Comparison of ENCODE assay signal across 9 mouse cellular contexts in the genomic region with DNA sequence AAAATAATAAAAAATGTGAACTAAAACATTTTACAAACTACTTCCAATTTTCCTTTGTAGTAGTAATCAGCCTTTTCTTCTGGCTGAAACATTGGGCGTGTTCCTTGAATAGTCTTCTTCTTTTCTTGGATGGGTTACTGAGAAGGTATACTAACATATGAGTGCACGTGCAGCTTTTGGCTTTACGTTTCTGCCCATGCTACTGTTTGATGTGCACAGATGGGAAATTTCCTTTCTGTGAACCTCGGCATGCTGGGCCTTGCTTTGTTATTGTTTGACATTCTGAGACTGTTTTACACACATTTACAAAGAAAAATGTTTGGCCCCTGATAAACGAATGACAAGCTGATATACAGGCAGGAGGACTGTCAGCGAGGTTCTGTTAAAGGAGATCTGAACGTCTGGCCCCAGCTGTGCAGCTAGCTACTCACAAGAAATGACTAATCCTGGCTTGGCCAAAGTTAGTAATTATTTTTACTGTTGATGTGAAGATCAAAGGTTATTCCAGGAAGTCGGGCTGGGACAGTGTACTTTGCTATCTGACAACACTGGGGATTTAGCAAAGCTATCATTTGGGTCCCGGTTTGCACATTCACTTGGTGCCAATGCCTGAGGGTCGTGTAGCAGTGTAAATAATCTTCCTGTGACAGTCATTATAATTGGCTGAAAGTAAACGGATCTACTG.
DNase-seq lines count a peak whose midpoint lies in the region; ATAC-seq and TF ChIP-seq lines count a peak whose summit lies in the region.
"Had no signal": no experiment of that assay in that cellular context is flagged by ENCODE, and none has a peak within 500 bp of the region (broad histone marks: within the 10 kb centered on the region; RNA-seq: fewer than 3 reads in every experiment).

No protein-coding gene starts in this region.

- peak; percentile 90 for ATAC-seq in liver, postnatal 0 days

- TF ChIP-seq EP300 in liver, postnatal 0 days (IDR thresholded peaks at IDR 0.05; ENCODE audit: low read depth) = peak; percentile 31; the same call in 1 of the 2 replicates

- peak overlapping the region; percentile 54 for H3K27ac ChIP-seq in gastrocnemius, adult 2 months
- peak overlapping the region; percentile 51 for H3K27ac ChIP-seq in liver, postnatal 0 days (ENCODE audit: low read depth)

- DNase-seq in gastrocnemius, adult 2 months = no peak
- no peak for DNase-seq in gastrocnemius, postnatal 4 days (ENCODE audit: low spot score in 2 of 2)
- peak; percentile 53 for DNase-seq in adrenal gland, postnatal 14 days
- DNase-seq in kidney, adult 11 months = peak; percentile 62
- DNase-seq in liver, postnatal 0 days = peak; percentile 16
- DNase-seq in left cerebral cortex, adult 11 months (ENCODE audit: low spot score) = no peak
- DNase-seq in right cerebral cortex, postnatal 10 days (ENCODE audit: low spot score in 2 of 2) = no peak
- DNase-seq in layer of hippocampus, postnatal 14 days (ENCODE audit: low spot score in 2 of 2) = no peak
- DNase-seq: thymus, postnatal 36 days had no signal

- 36% methylated on average over 11 of the region's 11 CpGs for WGBS in liver, postnatal 0 days (ENCODE audit: insufficient replicate concordance)

- no peak overlapping the region for H3K4me2 ChIP-seq in liver, postnatal 0 days (ENCODE audit: low read depth, low read length)

- no peak for TF ChIP-seq CTCF in gastrocnemius, adult 2 months (IDR thresholded peaks at IDR 0.05)
- TF ChIP-seq CTCF in liver, postnatal 0 days (IDR thresholded peaks at IDR 0.05; ENCODE audit: low read depth) = no peak

- H3K36me3 ChIP-seq in liver, postnatal 0 days (replicated peaks; ENCODE audit: insufficient read depth, low read length) = no peaks in the 10 kb centered on the region

- H3K4me1 ChIP-seq in liver, postnatal 0 days (ENCODE audit: insufficient read depth) = 0 out of 2 replicates have a peak, but pooled peaks cover 4% of the 10 kb centered on the region

- no peaks in the 10 kb centered on the region for H3K9me3 ChIP-seq in liver, postnatal 0 days (ENCODE audit: low read length)

- no peaks in the 10 kb centered on the region for H3K27me3 ChIP-seq in liver, postnatal 0 days (ENCODE audit: insufficient read depth, low read length)

- no peak overlapping the region for H3K4me3 ChIP-seq in gastrocnemius, adult 2 months
- no peak overlapping the region for H3K4me3 ChIP-seq in liver, postnatal 0 days (ENCODE audit: low read depth, low read length)

- H3K9ac ChIP-seq in liver, postnatal 0 days (replicated peaks) = no peak overlapping the region

- intact Hi-C loops in gastrocnemius, adult 2 months (cut with DNase I) = no loop called here

Comparison
In these comparisons a context has a peak if more than half of its experiments do, and no peak if none do; other contexts are left out.
1. DNase-seq: peak in adrenal gland, postnatal 14 days (single experiment), kidney, adult 11 months (single experiment) and liver, postnatal 0 days (single experiment); none in gastrocnemius, adult 2 months (single experiment), gastrocnemius, postnatal 4 days (0 of 2), left cerebral cortex, adult 11 months (single experiment), right cerebral cortex, postnatal 10 days (0 of 2) and layer of hippocampus, postnatal 14 days (0 of 2).